Mouse (Mus musculus): ENCODE measurements around the gene Eepd1. TPM values are rescaled to one million over a fixed set of nuclear protein-coding genes. Genes with fewer than 3 reads are reported as not detected.

The Eepd1 gene
- total RNA-seq, 2 experiments from 2014 or later = 18.7 to 19.6 TPM

DNA sequence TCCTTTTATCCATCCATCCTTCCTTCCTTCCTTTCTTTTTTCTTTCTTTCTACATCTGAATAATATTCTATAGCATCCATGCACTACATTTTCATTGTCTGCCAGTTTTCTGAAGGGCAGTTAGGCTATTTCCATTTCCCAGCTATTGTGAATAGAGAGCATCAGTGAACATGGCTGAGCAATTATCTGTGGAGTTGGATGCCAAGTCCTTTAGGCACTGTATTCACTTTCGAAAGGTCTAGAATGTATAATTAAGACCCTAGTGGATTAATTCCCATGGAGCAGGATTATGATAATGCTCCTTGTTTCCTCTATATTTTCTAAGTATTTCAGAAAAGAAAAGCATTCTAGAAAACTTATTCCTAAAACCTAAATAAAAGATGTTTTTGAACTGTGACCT is 50.3 kb downstream of the Eepd1 start:
- no peak for DNase-seq (ENCODE audit: low spot score in 2 of 2)

DNA sequence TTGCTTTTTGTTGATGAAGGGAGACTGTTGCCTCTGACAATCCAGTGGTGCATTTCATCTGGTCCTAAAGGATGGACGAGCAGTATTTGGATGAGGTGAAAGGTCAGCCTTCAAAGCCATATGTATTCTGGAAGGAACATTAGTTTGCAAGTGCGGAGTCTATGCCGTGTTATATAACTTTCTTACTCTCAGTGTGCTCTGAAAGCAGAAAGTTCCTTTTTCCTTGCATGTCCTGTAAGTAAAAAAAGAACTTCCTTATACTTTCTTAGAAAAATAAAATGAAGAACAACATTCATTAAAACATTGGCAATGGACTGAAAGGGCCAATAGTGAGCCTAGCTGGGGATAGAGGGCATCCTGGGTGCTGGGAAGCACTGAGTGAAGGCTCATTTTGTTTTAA is 50.8 kb downstream of the Eepd1 start:
- no peak for DNase-seq (ENCODE audit: low spot score in 2 of 2)

DNA sequence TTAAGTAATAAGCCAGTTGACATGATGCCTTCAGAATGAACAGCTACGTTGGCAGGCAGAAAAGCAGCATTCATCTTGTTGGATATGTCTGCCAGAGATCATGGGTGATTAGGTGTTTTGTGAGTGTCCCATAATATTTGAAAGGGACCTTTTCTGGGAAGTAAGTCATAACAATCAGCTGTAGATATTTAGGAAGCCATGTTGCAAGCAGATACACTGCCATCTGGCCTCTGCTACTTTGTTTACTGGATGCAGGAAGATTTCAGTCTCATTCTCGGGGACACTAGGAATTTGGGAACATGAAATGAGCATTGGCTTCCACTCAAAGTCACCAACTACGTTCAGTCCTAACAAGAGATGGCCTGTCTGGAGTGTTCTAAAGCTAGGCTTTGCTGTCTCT is 54.1 kb downstream of the Eepd1 start:
- no peak for DNase-seq (ENCODE audit: low spot score in 2 of 2)

DNA sequence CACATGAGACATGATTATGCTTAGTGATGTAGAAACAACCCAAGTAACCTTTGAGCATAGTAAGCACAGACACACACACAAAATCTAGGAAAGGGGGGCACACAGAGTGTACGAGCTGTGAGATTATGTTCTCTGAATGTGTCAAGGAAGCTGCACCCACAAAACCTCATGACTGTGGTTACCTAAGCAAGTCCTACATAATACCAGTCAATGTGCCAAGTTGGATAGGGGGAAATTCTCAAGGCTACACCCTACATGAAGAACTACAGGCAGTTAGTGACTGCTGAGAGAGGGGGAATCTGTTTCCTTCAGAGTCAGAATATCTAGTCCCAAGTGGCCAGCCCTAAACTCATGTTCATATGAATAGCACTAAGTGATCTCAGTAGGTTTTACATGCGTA is 58.1 kb downstream of the Eepd1 start:
- DNase-seq (ENCODE audit: low spot score in 2 of 2) = no peak

DNA sequence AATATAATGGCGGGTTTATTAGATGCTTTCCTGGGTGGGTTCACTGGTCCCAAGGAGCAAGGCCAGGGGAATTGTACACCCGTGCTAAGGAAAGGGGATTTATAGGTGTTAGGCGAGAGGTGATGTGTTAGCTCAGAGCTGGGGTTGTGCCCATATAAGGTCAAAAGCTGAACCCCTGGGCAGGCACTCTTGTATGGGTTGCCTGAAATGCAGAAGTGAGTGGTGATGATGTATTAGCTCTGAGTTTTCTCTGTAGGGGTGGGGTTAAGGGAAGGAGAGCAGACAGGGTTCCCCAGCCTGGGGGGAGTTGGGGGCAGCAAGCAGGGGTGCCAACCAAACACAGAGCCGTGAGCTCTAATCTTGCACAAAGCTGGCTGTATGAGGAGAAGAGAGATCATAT is 60.0 kb downstream of the Eepd1 start:
- DNase-seq (ENCODE audit: low spot score in 2 of 2) = no peak

DNA sequence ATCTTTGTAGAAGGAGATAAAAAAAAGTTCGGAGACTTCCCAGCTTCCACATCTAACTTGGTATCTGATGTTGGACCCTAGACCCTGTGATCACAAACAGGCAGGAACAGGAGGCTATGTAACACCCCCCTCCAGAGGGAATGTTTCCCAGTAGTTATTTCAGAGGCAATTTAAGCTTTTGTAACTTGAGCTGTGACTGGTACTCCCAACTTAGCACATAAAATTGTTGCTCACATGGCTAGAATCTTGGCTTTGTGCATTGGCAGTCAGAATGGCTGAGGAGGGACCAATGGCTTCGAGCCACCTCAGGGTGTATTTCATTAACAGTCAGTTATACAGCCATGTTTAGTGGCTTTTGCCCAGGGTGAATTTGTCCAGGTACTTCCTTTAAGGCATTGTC is 63.9 kb downstream of the Eepd1 start:
- no peak for DNase-seq (ENCODE audit: low spot score in 2 of 2)

DNA sequence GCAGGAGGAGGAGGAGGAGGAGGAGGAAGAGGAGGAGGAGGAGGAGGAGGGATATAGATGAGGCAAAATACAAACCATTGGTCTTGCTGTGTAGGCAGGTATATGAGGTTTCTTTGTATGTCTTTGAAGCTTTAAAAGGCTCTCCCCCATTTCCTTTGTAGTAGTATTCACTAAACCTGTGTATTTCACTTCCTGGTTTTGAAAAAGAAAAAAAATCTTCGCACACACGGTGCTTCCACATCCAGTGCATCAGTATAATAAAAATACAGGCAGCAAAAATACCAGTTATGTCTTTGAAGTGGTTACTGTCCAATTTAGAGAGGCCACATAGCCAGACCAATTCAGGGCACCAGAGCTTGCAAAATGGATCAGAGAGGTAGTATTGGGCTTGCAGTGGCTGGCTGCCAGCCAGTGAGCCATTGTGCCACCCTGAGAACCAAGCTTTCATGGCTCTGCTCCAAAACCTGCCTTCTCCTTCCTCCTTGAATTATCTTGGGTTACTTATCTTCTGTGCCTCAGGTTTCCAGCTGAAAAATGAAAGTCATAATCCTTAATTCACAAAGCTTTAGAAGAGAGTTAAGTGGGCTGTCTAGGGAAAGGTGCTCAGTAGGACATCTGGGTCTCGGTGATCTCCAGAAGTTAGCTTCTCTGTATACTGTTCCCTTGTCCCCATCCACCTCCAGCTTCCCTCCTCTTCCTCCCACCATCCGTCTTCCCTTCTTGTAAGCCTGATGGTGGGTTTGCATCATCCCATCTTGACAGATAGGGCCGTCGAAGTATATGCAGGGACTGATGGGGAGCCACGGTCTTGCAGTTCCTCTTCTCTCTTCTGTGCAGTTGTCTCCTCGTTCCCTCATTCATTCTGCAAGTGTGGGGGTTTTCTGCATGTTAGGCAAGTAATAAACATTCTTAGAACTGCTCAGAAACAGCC is 68.0 kb downstream of the Eepd1 start:
- no peak for DNase-seq (ENCODE audit: low spot score in 2 of 2)

DNA sequence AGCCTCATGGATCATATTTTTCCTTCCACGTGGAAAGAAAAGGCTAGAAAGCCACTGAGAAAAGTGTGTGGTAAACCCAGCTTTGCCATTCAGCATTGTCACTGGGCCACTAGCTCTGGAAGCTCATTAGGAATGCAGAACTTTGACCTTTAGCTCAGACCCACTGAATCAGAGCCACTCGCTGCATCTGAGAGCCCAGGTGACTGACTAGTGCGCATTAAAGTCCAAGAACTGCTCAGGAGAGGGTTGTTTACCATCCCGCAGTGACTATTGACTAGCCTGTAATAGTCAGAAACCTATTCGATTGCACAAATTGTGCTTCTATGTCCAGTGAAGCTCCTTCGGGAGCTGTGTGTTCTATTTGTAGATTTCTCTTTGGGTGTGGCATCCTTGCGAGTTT is 68.8 kb downstream of the Eepd1 start:
- DNase-seq (ENCODE audit: low spot score in 2 of 2) = no peak

DNA sequence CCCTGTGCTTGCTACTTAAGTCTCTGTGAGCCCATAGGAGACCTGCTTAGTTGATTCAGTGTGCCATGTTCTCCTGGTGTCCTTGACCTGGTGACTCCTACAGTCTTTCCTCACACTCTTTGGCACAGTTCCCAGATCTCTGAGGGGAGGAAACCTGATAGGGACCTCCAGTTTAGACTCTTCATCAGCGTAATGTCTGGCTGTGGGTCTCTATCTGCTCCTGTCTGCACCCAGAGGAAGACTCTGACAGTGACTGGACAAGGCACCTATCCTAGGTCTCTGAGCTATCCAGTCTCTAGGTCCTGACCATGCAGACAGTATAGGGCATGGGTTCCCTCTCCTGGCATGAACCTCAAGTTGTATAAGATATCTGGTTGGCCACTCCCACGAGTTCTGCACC is 71.2 kb downstream of the Eepd1 start:
- no peak for DNase-seq (ENCODE audit: low spot score in 2 of 2)

DNA sequence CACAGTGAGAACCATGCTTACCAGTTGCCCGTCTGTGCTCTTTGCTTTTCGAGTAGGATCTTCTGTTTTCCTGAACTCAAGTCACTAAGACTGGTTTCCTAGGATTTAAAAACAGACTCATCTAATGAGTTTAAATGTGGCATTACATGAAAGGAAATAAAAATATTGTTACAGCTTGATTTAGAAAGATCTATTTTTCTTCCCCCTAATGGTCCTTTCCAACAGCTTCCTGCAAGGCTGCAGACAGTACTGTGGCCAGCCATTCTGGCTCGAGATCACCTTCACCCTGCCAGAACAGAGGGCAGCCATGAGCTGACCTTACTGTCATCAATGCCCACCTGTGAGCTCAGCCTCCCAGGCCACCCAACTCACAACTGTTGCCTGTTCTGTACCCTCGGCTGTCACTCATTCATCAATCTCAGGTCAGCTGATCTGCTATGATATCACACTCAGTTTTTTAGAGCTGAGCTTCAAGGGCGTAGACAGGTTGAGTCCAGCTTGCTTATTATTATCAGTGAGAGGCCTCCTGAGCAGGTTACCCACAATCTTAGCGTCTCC is 73.0 kb downstream of the Eepd1 start:
- no peak for DNase-seq (ENCODE audit: low spot score in 2 of 2)

DNA sequence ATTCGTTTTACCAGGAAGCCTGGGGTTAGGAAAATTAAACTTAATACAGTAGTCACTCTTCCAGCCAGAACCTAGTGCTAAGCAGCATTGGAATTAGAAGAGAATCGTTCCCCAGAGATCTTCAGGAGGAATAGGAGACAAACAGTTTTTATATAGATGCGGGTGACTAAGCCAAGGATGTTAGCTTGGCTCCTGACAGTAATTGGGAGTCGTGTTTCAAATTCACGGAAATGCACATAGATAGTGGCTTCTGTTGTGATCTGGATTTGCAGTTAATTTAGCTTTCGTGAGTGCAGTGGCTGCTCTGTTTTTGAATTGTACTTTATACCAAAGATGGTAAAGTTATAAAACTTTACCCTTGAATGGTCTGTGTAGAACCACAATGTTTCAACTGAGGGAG is 73.9 kb downstream of the Eepd1 start:
- no peak for DNase-seq (ENCODE audit: low spot score in 2 of 2)

DNA sequence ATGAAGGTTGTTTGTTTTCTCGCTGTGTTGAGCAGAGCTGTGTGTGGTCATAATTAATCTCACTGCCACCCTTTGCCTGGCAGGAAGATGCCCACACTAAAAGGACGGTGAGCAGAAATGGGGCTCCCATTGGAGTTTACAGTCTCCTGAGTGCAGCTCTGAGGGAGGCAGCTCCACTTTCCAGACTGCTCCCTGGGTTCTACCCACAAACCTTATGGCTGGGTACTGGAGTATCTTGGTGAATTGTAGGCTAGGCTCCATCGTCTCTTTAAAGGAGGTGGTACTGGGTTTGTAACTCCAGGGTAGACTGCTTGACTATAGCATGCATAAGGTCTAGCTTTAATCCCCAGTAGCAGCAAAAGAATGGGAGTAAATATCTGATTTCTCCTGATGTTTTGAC is 74.7 kb downstream of the Eepd1 start:
- DNase-seq (ENCODE audit: low spot score in 2 of 2) = no peak

DNA sequence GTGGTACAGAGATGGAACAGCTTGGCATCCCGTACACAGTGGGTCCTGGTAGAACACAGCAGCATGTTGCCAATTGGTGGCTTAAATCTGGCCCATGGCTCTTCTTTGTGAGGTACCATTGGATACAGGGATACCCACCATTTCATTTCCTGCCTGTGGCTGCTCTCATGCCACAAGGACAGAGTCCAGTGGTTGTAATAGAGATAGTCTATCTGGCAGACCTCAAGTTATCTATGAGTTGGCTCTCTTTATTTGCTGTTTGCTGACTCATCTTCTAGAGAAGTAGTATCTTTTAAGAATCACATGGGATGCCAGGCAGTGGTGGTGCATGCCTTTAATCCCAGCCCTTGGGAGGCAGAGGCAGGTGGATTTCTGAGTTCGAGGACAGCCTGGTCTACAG is 76.0 kb downstream of the Eepd1 start:
- no peak for DNase-seq (ENCODE audit: low spot score in 2 of 2)

DNA sequence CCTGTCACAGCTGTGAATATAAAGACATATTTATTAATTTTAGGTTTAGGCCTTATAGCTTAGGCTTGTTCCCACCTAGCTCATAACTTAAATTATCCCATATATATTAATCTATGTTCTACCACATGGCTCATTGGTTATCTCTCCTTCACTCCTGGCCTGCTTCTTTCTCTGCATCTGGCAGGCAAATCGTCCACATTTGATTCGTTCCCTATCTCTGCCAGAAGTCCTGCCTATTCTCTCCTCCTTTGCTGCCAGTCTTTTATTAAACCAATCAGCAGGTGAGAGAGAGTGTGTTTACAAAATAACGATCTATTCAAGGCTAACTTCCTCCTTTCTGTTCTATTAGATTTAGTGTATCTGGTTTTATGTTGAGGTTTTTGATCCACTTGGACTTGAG is 77.5 kb downstream of the Eepd1 start:
- DNase-seq (ENCODE audit: low spot score in 2 of 2) = no peak

DNA sequence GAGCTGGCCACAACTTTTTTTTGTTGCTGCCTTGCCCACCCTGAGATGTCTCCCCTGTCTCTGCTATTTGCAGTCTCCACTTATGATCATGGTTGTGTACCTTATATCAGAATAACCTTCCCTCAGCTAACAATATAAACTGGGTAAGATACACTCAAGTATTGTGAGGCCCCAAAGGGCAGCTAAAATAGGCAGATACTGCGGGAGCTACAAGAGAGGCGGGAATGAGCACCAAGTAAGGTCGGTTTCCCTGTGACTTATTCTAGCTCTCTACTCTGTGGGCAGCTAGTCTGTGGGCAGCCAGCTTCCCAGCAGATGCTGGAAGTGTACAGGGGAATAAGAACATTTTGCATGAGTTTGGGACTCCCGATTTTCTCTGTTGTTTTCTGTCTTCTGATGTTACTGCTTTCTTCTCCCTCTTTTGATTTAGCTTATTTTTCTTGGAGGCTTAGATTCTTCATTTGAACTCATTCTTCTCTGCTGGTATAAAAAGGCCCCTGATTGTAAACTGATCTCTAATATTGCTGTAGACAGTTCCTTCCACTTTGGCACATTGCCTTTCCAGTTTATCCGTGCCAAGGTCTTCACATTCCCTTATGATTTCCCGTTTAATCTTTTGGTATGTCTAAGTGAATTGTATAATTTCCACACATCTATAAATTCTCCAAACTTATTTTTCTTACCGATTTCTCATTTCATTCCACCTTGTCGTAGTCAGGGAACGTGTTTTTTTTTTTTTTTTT is 78.8 kb downstream of the Eepd1 start:
- no peak for DNase-seq (ENCODE audit: low spot score in 2 of 2)

DNA sequence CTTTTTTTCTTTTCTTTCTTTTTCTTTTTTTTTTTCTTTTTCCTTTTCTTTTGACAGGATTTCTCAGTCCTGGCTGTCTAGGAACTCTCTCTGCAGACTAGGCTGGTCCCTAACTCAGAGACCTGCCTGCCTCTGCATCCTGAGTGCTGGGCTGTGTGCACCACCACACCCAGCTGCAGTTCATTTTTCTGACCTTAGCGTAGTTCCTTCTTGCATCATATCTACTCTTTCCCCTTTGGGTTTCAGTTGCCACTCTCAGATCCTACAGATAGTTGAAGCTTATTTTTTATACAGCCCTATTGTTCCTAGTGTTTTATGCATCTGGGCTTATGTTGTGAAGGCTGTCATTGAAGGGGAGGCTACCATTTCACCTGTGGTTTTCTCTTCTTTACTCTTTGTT is 79.8 kb downstream of the Eepd1 start:
- DNase-seq (ENCODE audit: low spot score in 2 of 2) = no peak

DNA sequence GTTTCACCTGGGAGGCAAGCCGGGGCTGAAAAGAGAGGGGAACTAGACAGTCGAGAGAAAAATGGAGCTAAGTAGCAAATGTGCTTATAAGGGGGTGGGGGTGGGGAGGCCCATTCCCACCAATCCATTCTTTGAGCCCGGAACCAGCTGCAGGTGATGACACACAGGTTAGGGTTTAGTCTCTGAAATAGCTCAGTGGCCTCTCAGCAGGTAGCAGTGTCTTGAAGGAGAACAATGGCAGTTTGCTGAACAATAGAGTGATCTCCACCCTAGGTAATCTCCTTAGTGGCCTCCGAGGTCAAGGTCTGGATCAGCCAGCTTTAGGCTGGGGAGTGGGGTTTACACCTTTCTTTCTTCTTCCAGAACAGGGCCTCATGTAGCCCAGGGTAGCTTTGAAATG is 82.5 kb downstream of the Eepd1 start:
- DNase-seq (ENCODE audit: low spot score in 2 of 2) = no peak

DNA sequence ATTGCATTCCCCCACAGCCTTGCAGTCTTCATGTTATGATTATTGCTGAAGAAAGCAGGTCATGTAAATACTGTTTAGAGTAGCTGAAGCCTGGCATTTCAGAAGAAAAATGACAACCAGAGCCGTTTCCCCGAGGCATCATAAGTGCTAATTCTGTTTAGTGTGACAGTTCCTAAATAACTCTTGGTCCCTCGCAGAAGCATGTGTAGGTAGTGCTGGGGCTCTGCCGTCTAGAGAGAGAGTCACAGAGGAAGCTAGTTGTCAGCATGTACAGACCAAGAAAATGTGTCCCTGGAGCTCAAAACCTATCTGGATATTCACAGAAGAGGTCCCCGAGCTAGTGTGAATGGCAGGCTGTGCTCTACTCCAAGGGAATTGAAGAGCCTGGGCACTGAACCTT is 85.7 kb downstream of the Eepd1 start:
- no peak for DNase-seq (ENCODE audit: low spot score in 2 of 2)

DNA sequence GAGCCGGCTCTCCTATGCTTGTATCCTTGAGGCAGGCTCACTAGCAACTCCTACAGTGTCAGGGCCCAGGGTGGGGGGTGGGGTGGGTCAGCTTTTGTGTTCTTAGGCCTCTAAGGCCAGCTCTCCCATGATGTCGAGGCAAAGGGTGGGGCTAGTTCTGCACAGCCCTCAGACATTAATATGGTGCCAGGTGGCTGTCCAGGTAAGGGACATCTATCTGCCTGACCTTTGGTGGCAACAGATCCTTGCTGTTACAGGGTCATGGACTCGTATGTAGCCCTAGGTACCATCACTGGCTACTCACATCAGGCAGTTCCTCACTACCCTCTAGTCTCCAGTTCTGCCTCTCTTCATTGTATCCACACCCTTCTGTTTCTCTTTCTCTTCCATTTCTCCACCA is 87.4 kb downstream of the Eepd1 start:
- no peak for DNase-seq (ENCODE audit: low spot score in 2 of 2)

DNA sequence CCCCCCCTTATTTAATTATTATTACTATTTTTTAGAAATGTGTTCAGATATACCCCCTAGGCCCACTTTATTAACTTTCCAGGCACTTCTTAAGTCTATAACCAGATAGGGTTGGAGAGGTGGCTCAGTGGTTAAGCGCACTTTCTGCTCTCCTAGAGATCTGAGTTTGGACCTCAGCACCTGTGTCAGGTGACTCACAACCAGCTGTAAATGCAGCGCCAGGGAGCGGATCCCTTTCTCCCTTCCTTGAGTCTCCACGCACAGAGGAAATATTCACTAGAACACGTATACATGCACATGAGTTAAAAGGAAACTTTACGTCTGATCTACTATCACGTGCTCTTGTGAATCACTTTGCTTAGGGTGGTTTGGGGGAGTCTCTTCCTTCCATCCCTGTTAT is 88.7 kb downstream of the Eepd1 start:
- no peak for DNase-seq (ENCODE audit: low spot score in 2 of 2)

DNA sequence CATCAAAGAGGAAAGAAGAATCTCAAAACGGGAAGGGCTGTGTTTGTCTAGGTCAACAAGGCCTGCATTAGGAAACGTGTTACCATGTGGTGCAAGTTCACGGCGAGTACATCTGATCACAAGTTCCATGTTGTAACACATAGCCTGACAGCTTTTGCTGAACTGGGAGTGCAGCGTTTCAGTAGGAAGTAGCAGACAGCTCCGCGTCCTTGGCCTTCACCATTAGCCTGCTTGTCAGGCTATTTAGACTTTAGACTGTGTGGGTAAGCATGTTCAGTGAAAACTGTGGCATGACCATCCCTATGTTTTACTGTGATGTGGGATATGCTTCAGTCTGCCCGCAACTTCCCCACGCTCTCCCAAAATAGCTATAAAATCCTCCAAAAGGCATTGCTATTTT is 89.1 kb downstream of the Eepd1 start:
- peak in 1 of 2 experiments; percentile 33 for DNase-seq (ENCODE audit: low spot score in 2 of 2)

DNA sequence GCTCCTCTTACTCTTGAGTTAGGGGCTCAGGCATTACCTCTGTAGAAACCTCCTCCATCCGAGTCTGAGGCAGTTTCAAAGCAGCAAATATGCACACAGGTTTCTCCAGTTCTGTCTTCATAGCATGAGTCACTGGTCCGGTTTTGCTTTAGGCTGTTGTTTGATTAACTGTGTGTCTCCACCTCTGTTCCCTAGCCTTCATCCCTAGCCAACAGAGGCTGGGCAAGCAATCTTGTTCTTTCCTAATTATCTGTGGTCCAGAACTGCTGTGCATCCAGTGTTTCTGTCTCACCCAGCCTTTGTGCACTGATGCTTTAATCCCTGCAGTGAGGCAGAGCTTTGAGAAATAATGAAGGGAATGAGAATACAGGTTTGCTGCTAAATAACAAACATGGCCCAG is 90.0 kb downstream of the Eepd1 start:
- no peak for DNase-seq (ENCODE audit: low spot score in 2 of 2)
